ENCODE assay signal across 9 mouse cellular contexts in the genomic region with DNA sequence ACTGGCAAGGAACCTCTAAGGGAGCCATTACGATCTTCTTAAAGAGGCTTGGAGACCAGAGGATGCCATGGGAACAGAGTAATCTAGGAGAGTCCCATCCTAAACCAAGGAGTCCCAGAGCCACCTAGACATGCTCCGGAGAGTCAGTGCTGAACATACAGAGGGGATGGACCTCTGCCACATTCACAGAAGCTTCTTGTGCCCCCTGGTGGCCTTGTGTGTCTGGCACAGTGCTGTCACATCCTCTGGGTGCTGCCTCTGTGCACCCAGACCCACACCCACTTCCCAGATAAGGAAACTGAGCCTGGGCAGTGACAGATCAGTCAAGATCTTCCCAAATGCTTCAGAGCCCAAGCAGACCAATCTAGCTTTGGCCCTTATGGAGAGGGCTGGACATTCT. TPM values are rescaled to one million over a fixed set of nuclear protein-coding genes. Genes with fewer than 3 reads are reported as not detected.
DNase-seq lines count a peak whose midpoint lies in the region; ATAC-seq and TF ChIP-seq lines count a peak whose summit lies in the region.
"Had no signal": no experiment of that assay in that cellular context is flagged by ENCODE, and none has a peak within 500 bp of the region (broad histone marks: within the 10 kb centered on the region; RNA-seq: fewer than 3 reads in every experiment).

No protein-coding gene starts in this region.

- WGBS in forebrain, embryonic 14.5 days = 69% methylated on average over 2 of the region's 2 CpGs
- 79% methylated on average over 2 of the region's 2 CpGs for WGBS in forebrain, embryonic 16.5 days
- 66% methylated on average over 2 of the region's 2 CpGs for WGBS in spleen, adult 2 months
- 62% methylated on average over 2 of the region's 2 CpGs for WGBS in liver, embryonic 11.5 days
- 78% methylated on average over 2 of the region's 2 CpGs for WGBS in forebrain, embryonic 11.5 days

- no peak overlapping the region for H3K9ac ChIP-seq in forebrain, embryonic 14.5 days (ENCODE audit: low read length)
- no peak overlapping the region for H3K9ac ChIP-seq in forebrain, embryonic 16.5 days (replicated peaks; ENCODE audit: low read depth, low read length)
- no peak overlapping the region for H3K9ac ChIP-seq in liver, embryonic 11.5 days (ENCODE audit: low read depth, low read length)
- H3K9ac ChIP-seq in forebrain, embryonic 11.5 days (ENCODE audit: low read length) = no peak overlapping the region

- ATAC-seq in forebrain, embryonic 14.5 days = no peak
- no peak for ATAC-seq in forebrain, embryonic 16.5 days
- peak; percentile 53; the same call in 1 of the 2 replicates for ATAC-seq in liver, embryonic 11.5 days (replicated peaks; ENCODE audit: low FRiP score)
- no peak for ATAC-seq in forebrain, embryonic 11.5 days (replicated peaks; ENCODE audit: low FRiP score)

- no peaks in the 10 kb centered on the region for H3K27me3 ChIP-seq in forebrain, embryonic 14.5 days (replicated peaks; ENCODE audit: control insufficient read depth, insufficient read depth, low read length)
- H3K27me3 ChIP-seq in forebrain, embryonic 16.5 days (replicated peaks; ENCODE audit: control insufficient read depth, insufficient read depth, low read length) = no peaks in the 10 kb centered on the region
- H3K27me3 ChIP-seq in spleen, adult 2 months (ENCODE audit: control insufficient read depth, insufficient read depth, low read length) = no peaks in the 10 kb centered on the region
- no peaks in the 10 kb centered on the region; the same call in 1 of the 2 replicates for H3K27me3 ChIP-seq in liver, embryonic 11.5 days (replicated peaks; ENCODE audit: control insufficient read depth, insufficient read depth, low read length)
- no peaks in the 10 kb centered on the region for H3K27me3 ChIP-seq in forebrain, embryonic 11.5 days (ENCODE audit: control insufficient read depth, insufficient read depth, low read length)

- H3K27ac ChIP-seq in forebrain, embryonic 14.5 days (ENCODE audit: low read depth, low read length) = no peak overlapping the region
- no peak overlapping the region for H3K27ac ChIP-seq in forebrain, embryonic 16.5 days (ENCODE audit: low read length)
- no peak overlapping the region for H3K27ac ChIP-seq in spleen, adult 2 months (ENCODE audit: insufficient read depth, low read length)
- no peak overlapping the region for H3K27ac ChIP-seq in liver, embryonic 11.5 days (ENCODE audit: low read depth, low read length)
- H3K27ac ChIP-seq in forebrain, embryonic 11.5 days (ENCODE audit: low read depth, low read length) = no peak overlapping the region

- peak; percentile 11 for DNase-seq in forebrain, embryonic 14.5 days (ENCODE audit: low spot score)
- DNase-seq in spleen, adult 2 months (ENCODE audit: low read depth in 1 of 2, low spot score in 2 of 2) = peak; percentile 16 to 17
- no peak for DNase-seq in spleen, adult 12 weeks (ENCODE audit: low spot score)
- no peak for DNase-seq in liver, embryonic 11.5 days (ENCODE audit: low spot score)
- DNase-seq in thymus, postnatal 4 days = peak; percentile 76
- no peak for DNase-seq in forebrain, embryonic 11.5 days (ENCODE audit: low spot score)
- no peak for DNase-seq in heart, postnatal 14 days

- TF ChIP-seq CTCF in spleen, adult 2 months (IDR thresholded peaks at IDR 0.05; ENCODE audit: extremely low read depth, insufficient read depth, insufficient read length, insufficient replicate concordance) = peak; percentile 43; the same call in 1 of the 2 replicates

- no peak overlapping the region for H3K4me3 ChIP-seq in forebrain, embryonic 14.5 days (ENCODE audit: low read depth, low read length)
- no peak overlapping the region for H3K4me3 ChIP-seq in forebrain, embryonic 16.5 days (replicated peaks; ENCODE audit: low read length)
- no peak overlapping the region for H3K4me3 ChIP-seq in spleen, adult 2 months (ENCODE audit: extremely low read depth, insufficient read depth, insufficient read length)
- H3K4me3 ChIP-seq in liver, embryonic 11.5 days (ENCODE audit: low read depth, low read length) = no peak overlapping the region
- H3K4me3 ChIP-seq in forebrain, embryonic 11.5 days (ENCODE audit: low read depth, low read length) = no peak overlapping the region

- H3K4me1 ChIP-seq in forebrain, embryonic 14.5 days (ENCODE audit: control insufficient read depth, insufficient read depth, low read length) = no peaks in the 10 kb centered on the region
- no peaks in the 10 kb centered on the region for H3K4me1 ChIP-seq in forebrain, embryonic 16.5 days (replicated peaks; ENCODE audit: control insufficient read depth, insufficient read depth, low read length)
- peaks cover 9% of the 10 kb centered on the region; the same call in 1 of the 2 replicates for H3K4me1 ChIP-seq in spleen, adult 2 months (ENCODE audit: control insufficient read depth, insufficient read depth, insufficient read length)
- H3K4me1 ChIP-seq in liver, embryonic 11.5 days (replicated peaks; ENCODE audit: control insufficient read depth, insufficient read depth, low read length) = no peaks in the 10 kb centered on the region
- peaks cover 7% of the 10 kb centered on the region; the same call in 1 of the 2 replicates for H3K4me1 ChIP-seq in forebrain, embryonic 11.5 days (replicated peaks; ENCODE audit: control insufficient read depth, insufficient read depth, low read length)

- intact Hi-C loops in heart, postnatal 14 days (cut with DNase I) = no loop called here

- H3K9me3 ChIP-seq in forebrain, embryonic 14.5 days (replicated peaks; ENCODE audit: control insufficient read depth, low read length) = no peaks in the 10 kb centered on the region
- H3K9me3 ChIP-seq in forebrain, embryonic 16.5 days (ENCODE audit: control insufficient read depth, low read length) = no peaks in the 10 kb centered on the region
- no peaks in the 10 kb centered on the region for H3K9me3 ChIP-seq in liver, embryonic 11.5 days (ENCODE audit: control insufficient read depth, low read length)
- no peaks in the 10 kb centered on the region for H3K9me3 ChIP-seq in forebrain, embryonic 11.5 days (ENCODE audit: control insufficient read depth, low read length)

- TF ChIP-seq POLR2A in spleen, adult 2 months (IDR thresholded peaks at IDR 0.05; ENCODE audit: low read depth, low read length) = no peak

- H3K36me3 ChIP-seq in forebrain, embryonic 14.5 days (ENCODE audit: control insufficient read depth, insufficient read depth, low read length) = no peaks in the 10 kb centered on the region
- no peaks in the 10 kb centered on the region for H3K36me3 ChIP-seq in forebrain, embryonic 16.5 days (ENCODE audit: control insufficient read depth, insufficient read depth)
- H3K36me3 ChIP-seq in spleen, adult 2 months (ENCODE audit: control insufficient read depth, insufficient read depth, low read length) = no peaks in the 10 kb centered on the region
- H3K36me3 ChIP-seq in liver, embryonic 11.5 days (ENCODE audit: control insufficient read depth, insufficient read depth, low read length) = no peaks in the 10 kb centered on the region
- no peaks in the 10 kb centered on the region for H3K36me3 ChIP-seq in forebrain, embryonic 11.5 days (ENCODE audit: control insufficient read depth, insufficient read depth, low read length)

- H3K4me2 ChIP-seq in forebrain, embryonic 14.5 days (ENCODE audit: low read length) = no peak overlapping the region
- no peak overlapping the region for H3K4me2 ChIP-seq in forebrain, embryonic 16.5 days (ENCODE audit: low read length)
- no peak overlapping the region for H3K4me2 ChIP-seq in liver, embryonic 11.5 days
- no peak overlapping the region for H3K4me2 ChIP-seq in forebrain, embryonic 11.5 days (ENCODE audit: low read depth, low read length, severe bottlenecking)

RNA-seq across cellular contexts. Expression of a gene that starts 1.6 kb away (rescaled TPM):
- polyA plus RNA-seq in forebrain, embryonic 14.5 days (2014; fragmentation: Nextera tagmentation; extraction: Ambion mirVana) = not detected in 2 replicates
- not detected in 2 replicates for polyA plus RNA-seq in forebrain, embryonic 16.5 days (2015; fragmentation: Nextera tagmentation; extraction: Ambion mirVana)
- polyA plus RNA-seq in spleen, adult 2 months (2012; rRNA removed) = 0.02 and 0.06 TPM in 2 replicates
- polyA plus RNA-seq in liver, embryonic 11.5 days (2014; fragmentation: Nextera tagmentation; extraction: Ambion mirVana) = not detected in 2 replicates
- polyA plus RNA-seq in forebrain, embryonic 11.5 days (2014; fragmentation: Nextera tagmentation; extraction: Ambion mirVana) = not detected in 2 replicates
- not detected for total RNA-seq in heart, postnatal 14 days (2021)
- polyA plus RNA-seq: neural tube, embryonic 14.5 days had no signal

RNA-seq across cellular contexts. Expression of a gene that starts 29.5 kb away (rescaled TPM):
- 0.43 and 0.54 TPM in 2 replicates for polyA plus RNA-seq in forebrain, embryonic 14.5 days (2014; fragmentation: Nextera tagmentation; extraction: Ambion mirVana)
- 0.77 and 0.99 TPM in 2 replicates for polyA plus RNA-seq in forebrain, embryonic 16.5 days (2015; fragmentation: Nextera tagmentation; extraction: Ambion mirVana)
- 0.02 and 0.06 TPM in 2 replicates for polyA plus RNA-seq in spleen, adult 2 months (2012; rRNA removed)
- polyA plus RNA-seq in liver, embryonic 11.5 days (2014; fragmentation: Nextera tagmentation; extraction: Ambion mirVana) = 71.5 and 75.4 TPM in 2 replicates
- 3.9 and 4.8 TPM in 2 replicates for polyA plus RNA-seq in forebrain, embryonic 11.5 days (2014; fragmentation: Nextera tagmentation; extraction: Ambion mirVana)
- not detected for total RNA-seq in heart, postnatal 14 days (2021)

Comparison
In these comparisons a context has a peak if more than half of its experiments do, and no peak if none do; other contexts are left out.
1. DNase-seq: peak in forebrain, embryonic 14.5 days (single experiment), spleen, adult 2 months (2 of 2) and thymus, postnatal 4 days (single experiment); none in spleen, adult 12 weeks (single experiment), liver, embryonic 11.5 days (single experiment), forebrain, embryonic 11.5 days (single experiment) and heart, postnatal 14 days (0 of 2).
2. RNA of a gene that starts 29.5 kb away (polyA plus RNA-seq): 71.5 to 75.4 TPM in liver, embryonic 11.5 days; 3.9 to 4.8 TPM in forebrain, embryonic 11.5 days, 0.77 to 0.99 TPM in forebrain, embryonic 16.5 days, 0.43 to 0.54 TPM in forebrain, embryonic 14.5 days and 0.02 to 0.06 TPM in spleen, adult 2 months; every median in the first group is over 10 times any median in the second.